Mouse (Mus musculus) c-Kit-negative CD71-positive TER-119-positive erythroid progenitor cells, embryonic 14.5 days (primary cell): ENCODE data around the gene Fzd4.

Experiments
- DNase-seq: peaks from one replicate; pipeline ENCODE4 v3.0.0-alpha.2; 2013; ENCODE audit warnings: low read depth, low spot score

The Fzd4 gene

DNA sequence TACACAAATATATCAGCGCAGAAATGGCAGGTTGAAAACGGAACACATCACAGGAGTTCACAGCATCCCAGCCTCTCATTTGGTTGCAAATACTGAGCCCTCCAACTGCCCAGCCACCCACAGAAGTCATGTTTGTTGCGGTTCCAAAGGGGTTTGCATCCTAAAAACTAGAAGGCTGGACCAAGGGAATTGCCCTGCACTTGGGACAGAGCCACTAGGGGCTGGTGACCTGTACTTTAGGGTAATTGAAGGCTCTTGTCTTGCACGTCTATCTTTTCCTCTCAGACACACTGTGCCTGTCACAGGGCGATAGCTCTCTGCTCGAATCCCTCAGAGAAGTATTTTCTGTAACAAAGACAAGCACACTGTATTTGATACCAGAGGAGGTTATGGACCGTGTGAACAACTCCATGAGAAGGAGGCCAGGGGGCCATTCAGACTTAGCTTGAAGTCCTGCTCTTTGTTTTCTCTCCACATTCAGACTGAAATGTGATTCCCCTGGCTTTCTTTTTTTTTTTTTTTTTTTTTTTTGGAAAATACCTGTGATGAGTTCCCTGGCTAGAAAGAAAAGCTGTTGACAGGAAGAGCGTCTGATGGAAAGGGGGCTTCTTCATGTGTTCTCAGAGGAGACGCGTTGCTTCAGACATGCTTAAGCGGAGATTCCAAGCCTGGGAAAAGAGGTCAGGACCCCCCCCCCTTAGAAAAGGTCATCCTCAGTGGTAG is 2.9 kb upstream of the Fzd4 start:
- no peak for DNase-seq

DNA sequence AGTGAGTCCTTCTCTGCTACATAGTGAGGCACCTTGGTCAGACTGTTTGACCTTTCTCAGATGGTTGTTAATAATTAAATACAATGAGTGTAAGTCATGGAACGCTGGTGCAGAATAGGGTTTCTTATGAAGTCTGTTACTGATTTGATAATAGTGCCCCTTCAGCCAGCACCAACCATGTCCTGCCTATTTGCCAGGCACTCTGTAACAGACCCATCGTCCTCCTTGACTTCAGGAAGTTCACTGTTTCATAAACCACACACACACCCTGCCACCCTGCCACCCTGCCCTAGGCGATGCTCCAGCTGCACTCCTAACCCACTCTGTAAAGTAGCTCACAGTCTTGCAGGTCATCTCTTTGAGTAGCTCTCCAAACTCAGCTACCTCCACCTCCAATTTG is 2.2 kb upstream of the Fzd4 start:
- no peak for DNase-seq

DNA sequence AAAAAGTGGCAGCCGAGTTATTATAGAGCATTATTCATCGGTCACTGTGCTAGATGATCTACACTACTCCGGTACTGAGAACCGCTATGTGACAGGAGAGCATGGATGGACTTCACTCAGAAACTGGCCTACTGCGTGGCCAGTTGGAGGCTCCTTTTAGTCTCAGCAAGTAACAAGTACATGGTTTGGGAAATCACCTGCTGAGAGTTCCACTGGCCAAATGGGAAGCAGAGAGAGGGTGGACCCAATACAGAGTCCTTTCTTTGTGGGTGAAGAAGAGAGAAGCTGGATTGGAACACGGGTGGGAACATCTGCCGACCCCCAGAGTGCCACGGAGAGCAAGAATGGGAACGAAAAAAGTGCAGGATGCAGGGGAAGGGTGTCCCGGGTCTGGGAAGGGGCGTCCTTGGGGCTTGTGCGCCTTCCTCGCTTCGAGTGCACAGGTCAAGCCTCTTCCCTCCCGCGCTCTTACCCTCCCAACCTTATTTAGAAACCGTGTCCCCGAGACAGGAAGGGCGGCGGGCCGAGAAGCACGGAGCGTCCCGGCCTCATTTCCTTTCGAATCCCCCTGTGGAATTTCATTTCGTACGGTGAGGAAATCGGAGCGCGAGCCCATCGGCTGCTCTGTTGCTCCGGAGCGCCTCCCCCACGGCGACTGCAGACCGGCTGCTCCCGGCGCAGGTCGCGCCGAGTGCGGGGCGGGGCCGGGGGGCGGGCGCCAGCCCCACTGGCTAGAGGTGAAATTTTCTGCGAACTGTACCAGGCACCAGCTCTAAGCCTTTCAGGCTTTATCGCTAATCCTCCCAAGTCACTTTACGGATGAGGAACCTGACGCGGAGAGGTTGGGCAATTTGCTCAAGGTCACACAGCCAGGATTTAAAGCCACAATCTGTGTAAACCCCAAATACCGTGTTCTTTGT is 842 bp upstream of the Fzd4 start:
- DNase-seq = no peak

DNA sequence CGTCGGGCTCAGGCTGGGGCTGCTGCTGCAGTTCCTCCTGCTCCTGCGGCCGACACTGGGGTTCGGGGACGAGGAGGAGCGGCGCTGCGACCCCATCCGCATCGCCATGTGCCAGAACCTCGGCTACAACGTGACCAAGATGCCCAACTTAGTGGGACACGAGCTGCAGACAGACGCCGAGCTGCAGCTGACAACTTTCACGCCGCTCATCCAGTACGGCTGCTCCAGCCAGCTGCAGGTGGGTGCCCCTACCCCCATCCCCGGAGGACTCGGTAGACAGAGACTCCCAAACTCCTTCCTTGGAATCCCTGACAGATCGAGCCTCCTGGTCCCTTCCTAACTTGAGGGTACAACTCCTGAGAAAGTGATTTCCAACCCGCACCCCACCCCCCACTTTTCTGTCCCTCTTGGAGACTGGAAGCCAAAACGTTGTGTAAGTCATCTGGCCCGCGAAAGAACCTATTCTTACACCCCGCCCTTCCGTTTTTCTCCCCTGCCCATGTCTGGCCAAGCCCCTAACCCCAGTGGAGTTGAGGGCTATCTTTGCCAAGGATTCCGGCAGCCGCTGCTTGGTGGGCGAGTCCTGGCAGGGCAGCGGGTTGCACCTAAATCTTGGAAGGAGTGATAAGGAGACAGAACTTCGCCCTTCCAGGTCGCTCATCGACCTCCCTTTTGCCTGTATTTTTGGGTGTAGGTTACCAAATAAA is 732 bp downstream of the Fzd4 start:
- DNase-seq = no peak

DNA sequence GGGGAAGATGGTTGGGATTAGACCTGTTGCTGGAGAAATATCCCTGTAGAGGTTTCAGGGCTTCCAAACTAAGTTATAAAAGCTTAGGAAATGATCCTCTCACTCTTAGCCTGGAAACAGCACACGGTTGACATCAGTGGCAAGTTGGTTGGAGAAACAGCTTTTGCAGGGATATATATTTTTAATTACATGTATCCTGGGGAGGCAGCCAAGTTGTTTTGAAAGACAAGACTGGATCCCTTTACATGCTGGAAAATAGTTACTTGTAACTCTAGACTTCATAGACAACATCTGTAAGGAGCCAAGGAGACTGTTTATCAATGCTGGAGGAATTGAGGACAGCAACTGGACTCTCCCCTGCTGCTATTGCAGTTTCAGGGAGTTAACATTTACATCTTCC is 1.9 kb downstream of the Fzd4 start:
- no peak for DNase-seq

DNA sequence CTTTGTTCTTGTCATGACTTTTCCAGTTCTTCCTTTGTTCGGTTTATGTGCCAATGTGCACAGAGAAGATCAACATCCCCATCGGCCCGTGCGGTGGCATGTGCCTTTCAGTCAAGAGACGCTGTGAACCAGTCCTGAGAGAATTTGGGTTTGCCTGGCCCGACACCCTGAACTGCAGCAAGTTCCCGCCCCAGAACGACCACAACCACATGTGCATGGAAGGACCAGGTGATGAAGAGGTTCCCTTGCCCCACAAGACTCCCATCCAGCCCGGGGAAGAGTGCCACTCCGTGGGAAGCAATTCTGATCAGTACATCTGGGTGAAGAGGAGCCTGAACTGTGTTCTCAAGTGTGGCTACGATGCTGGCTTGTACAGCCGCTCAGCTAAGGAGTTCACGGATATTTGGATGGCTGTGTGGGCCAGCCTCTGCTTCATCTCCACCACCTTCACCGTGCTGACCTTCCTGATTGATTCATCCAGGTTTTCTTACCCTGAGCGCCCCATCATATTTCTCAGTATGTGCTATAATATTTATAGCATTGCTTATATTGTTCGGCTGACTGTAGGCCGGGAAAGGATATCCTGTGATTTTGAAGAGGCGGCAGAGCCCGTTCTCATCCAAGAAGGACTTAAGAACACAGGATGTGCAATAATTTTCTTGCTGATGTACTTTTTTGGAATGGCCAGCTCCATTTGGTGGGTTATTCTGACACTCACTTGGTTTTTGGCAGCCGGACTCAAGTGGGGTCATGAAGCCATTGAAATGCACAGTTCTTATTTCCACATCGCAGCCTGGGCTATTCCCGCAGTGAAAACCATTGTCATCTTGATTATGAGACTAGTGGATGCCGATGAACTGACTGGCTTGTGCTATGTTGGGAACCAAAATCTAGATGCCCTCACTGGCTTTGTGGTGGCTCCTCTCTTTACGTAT is 3.1 kb downstream of the Fzd4 start:
- DNase-seq = no peak

DNA sequence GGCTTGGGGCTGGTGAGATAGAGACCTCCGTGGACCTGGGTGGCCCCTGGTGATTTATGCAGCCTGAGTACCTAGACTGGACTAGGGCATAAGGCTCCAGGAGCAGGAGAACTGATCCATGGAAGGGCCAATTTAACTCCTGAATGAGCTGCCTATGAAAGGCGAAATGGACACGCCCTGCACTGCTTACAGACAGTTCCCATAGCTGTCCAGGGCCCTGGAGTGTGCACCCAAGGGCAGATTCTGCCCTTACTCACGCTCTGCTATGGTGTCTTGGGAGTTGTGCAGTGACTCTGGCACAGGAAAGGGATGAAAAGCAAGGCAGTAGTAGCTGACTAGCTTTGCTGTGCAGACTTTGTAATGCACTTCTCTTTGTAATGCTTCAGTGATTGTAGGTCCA is 6.1 kb downstream of the Fzd4 start:
- no peak for DNase-seq

DNA sequence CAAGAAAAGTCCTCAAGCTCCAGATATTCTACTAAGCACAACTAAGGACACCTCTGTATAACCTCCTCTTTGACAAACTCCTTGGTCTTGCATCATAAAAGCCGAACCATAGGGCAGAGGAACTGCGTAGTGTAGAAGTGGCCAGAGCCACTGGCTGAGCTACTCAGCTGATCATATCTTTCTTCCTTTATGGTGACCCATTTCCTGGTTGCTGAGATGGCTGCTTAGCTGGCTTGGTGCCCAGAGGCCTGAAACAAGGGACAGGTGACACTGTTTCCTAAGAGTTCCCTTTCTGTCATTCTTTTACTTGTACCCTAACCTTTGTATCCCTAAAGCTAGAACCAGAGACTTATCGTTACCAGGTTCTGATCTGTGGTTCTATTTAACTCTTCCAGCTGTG is 7.2 kb downstream of the Fzd4 start:
- no peak for DNase-seq

DNA sequence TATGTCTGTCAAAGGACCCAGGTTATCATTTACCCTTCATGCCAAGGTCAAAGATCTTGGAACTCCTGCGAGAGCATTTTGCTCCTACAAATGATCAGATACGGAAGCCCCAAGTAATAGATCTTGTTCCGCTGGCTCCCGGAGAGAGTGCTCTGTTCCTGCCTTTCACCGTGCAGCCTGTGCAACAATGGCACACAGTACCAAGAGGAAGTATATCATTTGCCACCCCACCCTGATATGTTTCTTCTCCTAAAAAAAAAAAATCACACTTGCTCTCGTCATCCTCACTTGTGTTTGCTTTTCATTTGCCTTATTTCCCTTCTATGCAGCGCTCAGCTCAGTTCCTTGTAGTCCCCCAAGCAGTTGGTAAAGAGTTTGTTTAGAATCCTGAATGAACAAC is 7.9 kb downstream of the Fzd4 start:
- DNase-seq = no peak

DNA sequence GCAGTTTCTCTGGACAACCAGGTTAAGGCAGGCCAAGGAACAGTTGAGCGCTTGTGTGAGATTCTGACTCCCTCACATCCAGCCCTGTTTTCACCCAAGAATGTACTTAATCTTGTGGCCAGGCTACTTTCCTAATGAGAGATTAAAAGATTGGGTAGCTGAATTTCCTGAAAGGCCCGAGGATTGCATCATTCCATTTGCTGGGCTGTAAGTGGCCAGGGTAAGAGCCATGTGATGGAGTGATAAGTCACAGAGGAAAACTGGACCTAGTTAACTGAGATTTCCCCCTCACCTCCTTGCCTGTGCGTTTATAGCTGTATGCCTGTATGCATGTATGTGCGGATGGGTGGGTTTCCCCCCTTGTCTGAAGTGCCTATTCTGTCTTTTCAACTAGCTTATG is 11.9 kb downstream of the Fzd4 start:
- no peak for DNase-seq

DNA sequence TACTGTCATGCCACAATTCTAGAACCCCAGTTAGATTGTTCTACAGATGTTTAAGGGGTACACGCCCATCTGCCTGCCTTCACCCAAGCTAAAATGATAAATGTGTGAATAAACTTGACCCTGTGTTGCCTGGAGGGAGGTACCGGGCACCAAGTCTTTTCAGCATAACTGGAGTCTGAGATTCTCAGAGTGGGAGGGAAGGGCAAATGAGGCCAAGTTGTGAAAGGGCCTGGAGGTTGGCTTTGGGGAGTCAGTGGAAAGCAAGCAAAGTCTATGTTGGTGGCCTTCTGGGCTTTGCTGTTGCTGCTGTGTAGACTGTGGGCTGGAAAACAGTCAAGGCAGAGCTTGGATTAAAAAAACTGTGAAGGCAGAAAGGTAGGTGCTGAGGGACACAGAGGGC is 13.6 kb downstream of the Fzd4 start:
- DNase-seq = no peak

DNA sequence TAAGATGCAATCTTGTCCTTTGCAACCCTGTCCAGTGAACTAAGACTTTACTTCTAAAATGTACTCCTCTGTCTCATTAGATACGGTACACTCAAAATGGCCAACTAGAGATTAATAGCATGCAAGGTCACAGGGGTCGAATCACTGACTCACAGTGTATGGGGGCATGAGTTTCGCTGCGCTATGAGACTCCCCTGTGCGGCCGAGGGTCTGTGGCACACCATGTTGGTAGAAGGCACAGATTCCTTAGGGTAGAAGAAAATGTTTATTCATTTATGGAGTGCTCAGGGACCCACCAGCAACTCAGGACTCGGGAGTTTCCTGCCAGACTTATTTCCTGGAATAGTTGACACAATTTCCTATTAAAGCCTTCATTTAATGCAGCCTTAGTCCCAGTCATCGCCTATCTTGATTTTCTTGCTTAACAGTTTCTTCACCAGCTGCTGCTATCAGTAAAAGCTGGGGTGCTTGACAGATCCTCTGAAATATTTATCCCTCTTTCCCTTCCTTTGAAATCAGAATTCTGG is 14.0 kb downstream of the Fzd4 start:
- no peak for DNase-seq

DNA sequence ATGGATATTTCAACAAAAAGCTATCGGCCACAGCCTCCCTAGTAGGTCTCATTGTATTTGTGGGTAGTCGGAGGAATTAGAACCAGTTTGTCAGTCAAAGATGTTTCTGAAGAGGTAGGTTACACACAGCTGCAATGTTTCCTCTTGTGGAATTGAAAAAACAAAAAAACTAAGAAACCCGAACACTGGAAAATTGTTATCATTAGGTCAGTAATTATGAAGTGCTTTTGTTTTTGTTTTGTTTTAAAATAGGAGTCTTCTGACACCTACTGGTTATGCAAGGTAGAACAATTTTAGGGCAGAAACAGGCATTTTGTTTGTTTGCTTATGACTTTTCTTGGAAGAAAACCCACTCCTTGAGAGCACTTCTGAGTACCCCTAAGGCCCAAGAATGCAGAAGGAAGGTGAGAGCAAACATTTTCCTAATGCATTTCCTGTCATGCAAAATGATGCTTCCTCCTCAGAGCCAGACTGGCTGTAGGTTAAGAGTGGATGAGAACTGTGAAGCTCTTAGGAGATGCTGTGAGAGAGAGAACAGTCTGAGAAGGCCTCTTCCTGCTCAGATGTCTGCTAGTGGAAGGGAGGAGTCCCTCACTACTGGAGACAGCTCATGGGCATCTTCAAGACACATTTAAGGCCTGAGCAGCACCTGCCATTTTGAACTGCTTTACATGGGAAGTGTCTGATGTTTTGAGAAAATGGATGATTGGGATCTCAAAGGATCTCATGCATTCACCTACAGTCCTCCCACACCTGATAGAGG is 14.9 kb downstream of the Fzd4 start:
- no peak for DNase-seq

DNA sequence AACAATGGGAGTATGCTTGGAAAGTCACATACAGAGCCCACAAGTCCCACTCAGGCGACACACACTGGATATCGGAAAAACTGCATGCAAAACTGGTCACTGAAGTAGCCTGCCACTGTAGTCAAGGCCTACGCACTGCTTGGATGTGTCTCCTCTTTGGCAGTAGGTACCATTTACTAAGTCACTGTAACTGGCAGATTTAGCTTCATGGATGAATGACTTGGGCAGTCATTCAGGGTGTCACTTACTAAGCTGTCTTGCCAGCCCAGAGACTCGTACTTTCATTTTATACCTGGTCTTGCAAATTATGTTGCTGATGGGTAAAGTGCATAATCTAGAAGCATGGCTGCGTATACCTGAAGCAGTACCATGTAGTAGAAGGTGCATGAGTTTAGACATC is 17.1 kb downstream of the Fzd4 start:
- no peak for DNase-seq

DNA sequence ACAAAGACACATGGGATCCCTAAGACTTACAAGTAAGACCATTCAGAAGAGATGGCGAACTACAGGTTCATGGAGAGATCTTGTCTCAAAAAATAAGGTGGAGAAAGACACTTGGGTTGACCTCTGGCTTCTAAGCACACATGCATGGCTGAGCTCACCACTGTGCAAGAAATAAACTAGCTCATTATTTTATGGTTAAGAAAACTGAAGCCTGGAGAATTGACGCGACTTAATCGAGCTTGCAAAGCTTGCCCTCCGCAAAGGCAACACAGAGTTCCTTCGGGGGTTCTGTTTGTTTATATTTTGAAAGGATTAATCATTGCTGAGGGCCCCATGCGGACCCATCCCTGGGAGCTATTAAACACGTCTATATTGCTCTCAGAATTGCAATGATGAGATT is 18.5 kb downstream of the Fzd4 start:
- DNase-seq = no peak

DNA sequence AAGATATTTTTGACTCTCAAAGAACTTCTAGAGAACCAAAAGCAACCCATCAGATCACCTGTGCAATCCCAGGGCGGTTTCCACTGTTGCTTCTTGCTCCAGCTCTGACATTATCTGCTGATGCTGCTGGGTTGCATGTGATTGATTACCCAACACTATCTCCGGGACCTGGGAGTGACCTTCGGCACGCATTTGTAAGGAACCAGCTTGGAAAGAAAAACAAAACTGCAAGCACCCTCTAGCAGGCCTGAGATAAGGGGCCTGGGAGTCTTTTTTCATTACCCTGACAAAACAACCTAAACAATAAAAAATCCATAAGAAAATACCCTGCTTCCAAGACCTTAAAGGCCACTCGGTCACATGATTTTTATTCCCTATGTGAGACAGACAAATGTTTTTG is 19.0 kb downstream of the Fzd4 start:
- DNase-seq = no peak

DNA sequence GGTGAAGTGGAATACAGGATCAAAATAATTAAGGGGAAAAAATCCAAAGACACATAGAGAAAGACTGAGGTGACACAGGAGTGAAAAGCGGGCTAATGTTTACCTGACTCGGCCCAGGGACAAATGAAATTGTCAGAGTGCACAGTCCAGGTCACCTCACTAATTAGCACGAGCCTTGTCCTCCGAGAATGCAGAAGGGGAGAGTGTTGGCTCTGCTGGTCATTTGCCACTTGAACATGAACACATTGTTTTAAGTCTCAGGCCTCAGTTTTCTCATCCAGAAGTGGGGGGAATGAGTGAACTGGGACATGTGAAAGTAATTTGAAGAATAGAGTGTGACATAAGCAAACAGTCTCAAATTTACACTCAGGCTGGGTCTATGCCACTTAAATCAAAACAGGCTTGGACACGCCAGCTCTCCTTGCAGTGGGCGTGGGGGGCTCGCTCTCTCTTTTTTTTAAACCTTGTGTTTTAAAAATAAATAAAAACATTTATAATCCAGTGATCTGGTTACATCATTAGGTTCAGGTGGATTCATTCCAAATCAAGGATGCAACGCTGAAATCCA is 19.6 kb downstream of the Fzd4 start:
- no peak for DNase-seq

DNA sequence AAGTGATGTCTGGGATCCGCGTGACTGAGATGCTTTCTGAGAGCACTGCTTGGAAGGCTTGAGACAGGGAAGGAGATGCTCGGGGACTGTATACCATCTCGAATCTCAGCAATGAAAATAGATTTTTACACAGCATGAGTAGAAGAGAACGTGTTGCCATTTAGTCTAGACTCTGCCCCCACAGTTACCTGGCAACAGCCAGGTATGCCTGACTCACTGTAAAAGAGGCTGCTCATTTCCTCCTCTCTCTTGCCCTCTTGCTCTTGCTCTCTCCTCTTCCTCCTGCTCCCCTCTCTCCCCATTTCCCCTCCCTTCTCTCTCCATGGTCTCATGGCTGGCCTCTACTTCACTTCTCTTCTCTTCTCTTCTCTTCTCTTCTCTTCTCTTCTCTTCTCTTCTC is 20.5 kb downstream of the Fzd4 start:
- DNase-seq = no peak

DNA sequence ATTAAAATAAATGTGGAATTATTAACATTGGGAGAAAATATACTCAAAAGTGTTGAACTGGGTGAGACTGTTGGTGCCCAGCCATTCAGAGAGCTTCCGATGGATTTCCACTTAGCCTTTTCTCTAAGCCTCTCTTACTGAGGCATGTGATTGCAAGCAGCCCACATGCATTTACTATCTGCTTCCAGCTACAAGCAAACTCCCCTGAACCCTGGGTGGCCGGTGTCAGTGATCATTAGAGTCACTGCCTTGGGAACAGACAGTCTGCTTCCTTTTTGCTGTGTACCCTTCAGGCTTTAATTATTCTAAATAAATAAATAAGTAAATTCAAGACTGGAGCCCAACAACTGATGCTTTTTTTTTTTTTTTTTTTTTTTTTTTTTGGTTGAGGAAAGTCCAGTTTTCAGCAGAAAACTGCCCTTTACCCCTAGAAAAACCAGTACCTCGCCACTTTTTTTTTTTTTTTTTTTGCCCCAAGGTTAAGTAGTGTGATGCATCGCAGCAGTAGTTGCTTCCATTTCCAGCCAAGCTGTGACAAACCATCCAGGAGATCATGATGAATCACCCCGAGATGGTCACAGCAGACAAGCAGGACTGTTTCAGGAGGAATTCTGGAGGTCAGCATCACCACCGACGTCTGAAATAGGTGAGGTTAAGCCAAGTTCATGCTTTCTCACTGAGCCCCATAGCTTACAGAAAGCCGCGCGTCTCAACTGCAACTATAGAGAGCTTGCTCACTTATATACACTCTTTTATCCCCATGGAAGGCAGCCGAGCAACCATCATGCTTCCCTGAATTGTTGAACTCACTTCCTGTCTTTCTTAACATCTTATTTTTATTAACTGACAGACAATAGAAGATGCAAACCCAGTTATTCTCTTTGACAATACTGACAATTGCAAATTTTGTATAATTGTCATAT is 21.9 kb downstream of the Fzd4 start:
- no peak for DNase-seq
